Mouse (Mus musculus) midbrain, embryonic 12.5 days (tissue): ENCODE measurements around the gene Gucy2c. TPM values are rescaled to one million over a fixed set of nuclear protein-coding genes. Genes with fewer than 3 reads are reported as not detected.

ENCODE experiments used
- ATAC-seq: fragments of 200-750 bp; cut with Nextera tagmentation; 2 replicates; pipeline ENCODE4 v1.8.0; 2017; ENCODE audit warnings: low read depth, moderate TSS enrichment, moderate library complexity; ENCODE audit not compliant: low FRiP score
- H3K27ac ChIP-seq: fragments of 300-500 bp; sonication (generic); replicated peaks from 2 replicates; pipeline ENCODE4 v1.5.1; 2016; ENCODE audit warnings: mild to moderate bottlenecking
- H3K27me3 ChIP-seq: fragments of 300-500 bp; sonication (generic); 2 replicates; pipeline ENCODE4 v1.6.1; 2016; ENCODE audit warnings: mild to moderate bottlenecking
- H3K36me3 ChIP-seq: fragments of 300-500 bp; sonication (generic); 2 replicates; pipeline ENCODE4 v1.6.1; 2016
- H3K4me1 ChIP-seq: fragments of 300-500 bp; sonication (generic); 2 replicates; pipeline ENCODE4 v1.6.1; 2016
- H3K4me2 ChIP-seq: fragments of 300-500 bp; sonication (generic); replicated peaks from 2 replicates; pipeline ENCODE4 v1.6.1; 2016; ENCODE audit warnings: mild to moderate bottlenecking, moderate library complexity
- H3K4me3 ChIP-seq: fragments of 300-500 bp; sonication (generic); 2 replicates; pipeline ENCODE4 v1.5.1; 2016; ENCODE audit warnings: mild to moderate bottlenecking
- H3K9ac ChIP-seq: fragments of 300-500 bp; sonication (generic); replicated peaks from 2 replicates; pipeline ENCODE4 v1.6.1; 2016; ENCODE audit warnings: mild to moderate bottlenecking, moderate library complexity
- H3K9me3 ChIP-seq: fragments of 300-500 bp; sonication (generic); 2 replicates; pipeline ENCODE4 v1.6.1; 2016; ENCODE audit warnings: mild to moderate bottlenecking
- WGBS: fragments of 180-500 bp; shearing (Covaris S2); methylation state at CpG from one replicate; pipeline ENCODE4 v1.1.7; 2016; 5-methylcytosine and 5-hydroxymethylcytosine counted together
- polyA plus RNA-seq: library from polyadenylated mRNA; unstranded; fragments of >200 nt; fragmentation: Nextera tagmentation; extraction: Ambion mirVana; gene quantifications from 2 replicates; pipeline ENCODE4 v1.2.1, GENCODE M21; 2016

The Gucy2c gene
- polyA plus RNA-seq, 1 experiment from 2014 or later, result 0.64 TPM

- no peaks in the 10 kb centered on the region for H3K27me3 ChIP-seq
- no peak overlapping the region for H3K27ac ChIP-seq
- H3K4me1 ChIP-seq, result no peaks in the 10 kb centered on the region
- no peak overlapping the region for H3K9ac ChIP-seq
- ATAC-seq, result no peak
- no peak overlapping the region for H3K4me2 ChIP-seq
- no peaks in the 10 kb centered on the region for H3K36me3 ChIP-seq
- no peaks in the 10 kb centered on the region for H3K9me3 ChIP-seq
- WGBS, result 66% methylated on average over 6 of the region's 6 CpGs
- no peak overlapping the region for H3K4me3 ChIP-seq
Measured at GRCm38 (mm10) chr6:136721925-136722324, 59.6 kb downstream of the Gucy2c start.

- Histone ChIP-seq H3K4me1 (no peaks in the 10 kb centered on the region), H3K27ac (no peak overlapping the region), H3K36me3 (no peaks in the 10 kb centered on the region), H3K4me2 (no peak overlapping the region), H3K27me3 (no peaks in the 10 kb centered on the region), H3K9me3 (no peaks in the 10 kb centered on the region), H3K9ac (no peak overlapping the region), H3K4me3 (no peak overlapping the region)
- no peak for ATAC-seq
- WGBS, result 85% methylated on average over 15 of the region's 15 CpGs
Measured at GRCm38 (mm10) chr6:136720436-136720835, 61.1 kb downstream of the Gucy2c start.

DNA sequence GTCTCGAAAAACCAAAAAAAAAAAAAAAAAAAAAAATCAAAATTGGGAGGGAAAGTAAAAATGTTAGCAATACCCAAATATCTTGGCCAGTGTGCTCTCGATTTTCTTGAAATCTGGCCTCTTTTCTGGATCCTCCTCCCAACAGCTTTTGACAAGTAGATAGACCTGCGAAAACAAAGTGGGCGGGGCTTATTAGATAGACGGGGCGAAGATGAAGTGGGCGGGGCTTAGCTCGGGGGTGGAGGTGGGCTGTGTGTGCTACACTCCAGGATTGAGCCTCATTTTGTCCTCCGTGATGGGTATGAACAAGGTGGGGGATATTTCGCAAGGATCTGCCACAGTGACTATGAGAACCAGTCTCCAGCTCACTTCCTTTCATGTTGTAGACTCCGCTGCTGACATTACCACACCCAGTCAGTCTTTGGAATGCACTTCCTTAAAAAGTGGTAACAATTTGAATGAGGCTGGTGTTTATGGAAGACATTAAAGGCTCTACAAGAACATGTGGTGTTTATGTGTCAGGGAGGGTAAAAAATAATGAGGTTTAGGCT, 65.6 kb downstream of the Gucy2c start:
- no peaks in the 10 kb centered on the region for H3K4me1 ChIP-seq
- no peaks in the 10 kb centered on the region for H3K9me3 ChIP-seq
- no peak overlapping the region for H3K4me2 ChIP-seq
- WGBS, result 85% methylated on average over 10 of the region's 11 CpGs
- H3K27ac ChIP-seq, result no peak overlapping the region
- no peaks in the 10 kb centered on the region for H3K27me3 ChIP-seq
- no peak for ATAC-seq
- H3K9ac ChIP-seq, result no peak overlapping the region
- no peak overlapping the region for H3K4me3 ChIP-seq
- no peaks in the 10 kb centered on the region for H3K36me3 ChIP-seq

GRCm38 (mm10) chr6:136714097-136714496, 67.5 kb downstream of the Gucy2c start:
- no peak for ATAC-seq
- no peaks in the 10 kb centered on the region for H3K27me3 ChIP-seq
- no peak overlapping the region for H3K9ac ChIP-seq
- H3K36me3 ChIP-seq, result no peaks in the 10 kb centered on the region
- no peaks in the 10 kb centered on the region for H3K4me1 ChIP-seq
- WGBS, result 76% methylated on average over 3 of the region's 3 CpGs
- no peak overlapping the region for H3K4me2 ChIP-seq
- no peak overlapping the region for H3K27ac ChIP-seq
- H3K9me3 ChIP-seq, result no peaks in the 10 kb centered on the region
- no peak overlapping the region for H3K4me3 ChIP-seq

- Histone ChIP-seq H3K4me2 (no peak overlapping the region), H3K36me3 (no peaks in the 10 kb centered on the region), H3K4me1 (no peaks in the 10 kb centered on the region), H3K9me3 (no peaks in the 10 kb centered on the region), H3K27me3 (no peaks in the 10 kb centered on the region), H3K4me3 (no peak overlapping the region), H3K27ac (no peak overlapping the region), H3K9ac (no peak overlapping the region)
- WGBS, result 93% methylated on average over 5 of the region's 5 CpGs
- no peak for ATAC-seq
Measured at GRCm38 (mm10) chr6:136710408-136710807, 71.2 kb downstream of the Gucy2c start.

- 95% methylated on average over 6 of the region's 6 CpGs for WGBS
- Histone ChIP-seq H3K4me2 (no peak overlapping the region), H3K4me3 (no peak overlapping the region), H3K27me3 (no peaks in the 10 kb centered on the region), H3K9ac (no peak overlapping the region), H3K27ac (no peak overlapping the region), H3K9me3 (no peaks in the 10 kb centered on the region), H3K36me3 (no peaks in the 10 kb centered on the region), H3K4me1 (no peaks in the 10 kb centered on the region)
- no peak for ATAC-seq
Measured at GRCm38 (mm10) chr6:136708597-136708996, 73.0 kb downstream of the Gucy2c start.

DNA sequence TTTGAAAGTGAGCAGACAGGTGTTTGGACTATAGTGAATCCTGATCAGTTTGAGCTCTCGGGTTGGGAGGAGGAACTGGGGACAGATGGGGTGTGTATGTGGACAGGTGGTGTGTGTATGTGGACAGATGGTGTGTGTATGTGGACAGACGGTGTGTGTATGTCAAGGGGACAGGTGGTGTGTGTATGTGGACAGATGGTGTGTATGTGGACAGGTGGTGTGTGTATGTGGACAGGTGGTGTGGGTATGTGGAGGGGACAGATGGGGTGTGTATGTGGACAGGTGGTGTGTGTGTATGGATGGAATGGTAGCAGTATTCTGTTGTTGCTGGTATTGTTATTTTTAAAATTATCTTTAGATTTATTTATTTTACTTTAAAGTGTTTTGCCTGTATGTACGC, 79.7 kb downstream of the Gucy2c start:
- Histone ChIP-seq H3K4me3 (no peak overlapping the region), H3K27me3 (no peaks in the 10 kb centered on the region), H3K36me3 (no peaks in the 10 kb centered on the region), H3K9me3 (no peaks in the 10 kb centered on the region), H3K9ac (no peak overlapping the region), H3K27ac (no peak overlapping the region), H3K4me2 (no peak overlapping the region), H3K4me1 (no peaks in the 10 kb centered on the region)
- ATAC-seq, result no peak
- WGBS, result 94% methylated on average over 3 of the region's 3 CpGs

DNA sequence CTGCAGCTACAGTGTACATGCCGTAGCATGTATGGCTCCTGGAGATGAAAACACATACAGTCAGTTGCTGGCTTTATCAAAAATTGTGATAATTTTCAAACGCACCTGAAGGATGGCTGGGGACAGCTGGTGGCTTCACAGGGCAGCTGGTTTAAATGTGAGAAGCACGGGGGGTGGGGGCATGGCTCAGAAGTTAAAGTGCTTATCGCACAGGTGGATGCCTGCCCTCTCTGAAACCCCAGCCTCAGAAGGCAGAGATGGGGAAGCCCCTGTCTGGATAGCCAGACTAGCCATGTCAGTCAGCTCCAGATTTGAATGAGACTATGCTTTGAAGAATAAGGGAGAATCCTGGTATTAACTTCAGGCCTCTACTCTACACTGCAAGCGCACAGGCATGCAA, 80.4 kb downstream of the Gucy2c start:
- no peak for ATAC-seq
- 85% methylated on average over 5 of the region's 5 CpGs for WGBS
- H3K4me3 ChIP-seq, result no peak overlapping the region
- H3K4me2 ChIP-seq, result no peak overlapping the region
- no peaks in the 10 kb centered on the region for H3K36me3 ChIP-seq
- no peaks in the 10 kb centered on the region for H3K27me3 ChIP-seq
- H3K27ac ChIP-seq, result no peak overlapping the region
- no peaks in the 10 kb centered on the region for H3K4me1 ChIP-seq
- no peak overlapping the region for H3K9ac ChIP-seq
- no peaks in the 10 kb centered on the region for H3K9me3 ChIP-seq

DNA sequence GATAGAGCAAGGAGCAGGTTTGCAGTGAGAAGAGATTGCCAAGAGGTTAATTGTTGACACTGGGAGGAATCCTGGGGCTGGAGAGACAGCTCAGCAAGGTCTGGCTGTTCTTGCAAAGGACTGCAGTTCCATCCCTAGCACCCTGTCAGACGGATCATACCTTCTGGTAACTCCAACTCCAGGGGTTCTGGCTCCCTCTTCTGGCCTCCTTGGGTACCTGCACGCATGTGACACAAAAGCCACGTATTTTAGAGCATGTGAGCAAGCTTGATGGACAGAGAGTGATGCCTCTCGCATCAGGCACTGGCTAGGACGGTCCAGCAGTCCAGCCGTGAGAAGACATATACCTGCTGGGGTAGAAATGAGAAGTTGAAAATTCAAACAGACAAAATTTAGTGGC, 90.3 kb downstream of the Gucy2c start:
- no peak for ATAC-seq
- WGBS, result 85% methylated on average over 6 of the region's 6 CpGs
- no peak overlapping the region for H3K4me2 ChIP-seq
- no peaks in the 10 kb centered on the region for H3K4me1 ChIP-seq
- H3K9me3 ChIP-seq, result 0 out of 2 replicates have a peak, but pooled peaks cover 6% of the 10 kb centered on the region
- H3K4me3 ChIP-seq, result no peak overlapping the region
- H3K27ac ChIP-seq, result no peak overlapping the region
- no peaks in the 10 kb centered on the region for H3K36me3 ChIP-seq
- H3K27me3 ChIP-seq, result no peaks in the 10 kb centered on the region
- H3K9ac ChIP-seq, result no peak overlapping the region

DNA sequence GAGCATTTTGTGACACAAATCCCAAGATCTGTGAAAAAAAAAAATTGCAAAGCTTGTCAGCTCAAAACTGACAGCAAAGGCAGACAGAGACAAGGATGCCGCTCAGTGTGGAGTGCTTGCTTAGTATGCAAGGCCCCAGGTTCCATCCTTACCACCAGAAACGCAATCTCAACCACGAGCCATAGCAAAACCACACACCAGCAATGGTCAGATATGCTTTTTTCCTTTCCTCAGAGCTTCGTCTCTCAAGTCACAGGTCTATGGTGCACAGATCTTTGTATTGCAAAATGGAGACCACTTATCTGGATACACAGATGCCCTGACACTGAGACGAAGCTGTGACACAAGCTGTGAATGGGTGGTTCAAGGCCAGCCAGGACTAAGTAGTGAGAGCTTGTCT, 91.0 kb downstream of the Gucy2c start:
- no peaks in the 10 kb centered on the region for H3K4me1 ChIP-seq
- no peak for ATAC-seq

DNA sequence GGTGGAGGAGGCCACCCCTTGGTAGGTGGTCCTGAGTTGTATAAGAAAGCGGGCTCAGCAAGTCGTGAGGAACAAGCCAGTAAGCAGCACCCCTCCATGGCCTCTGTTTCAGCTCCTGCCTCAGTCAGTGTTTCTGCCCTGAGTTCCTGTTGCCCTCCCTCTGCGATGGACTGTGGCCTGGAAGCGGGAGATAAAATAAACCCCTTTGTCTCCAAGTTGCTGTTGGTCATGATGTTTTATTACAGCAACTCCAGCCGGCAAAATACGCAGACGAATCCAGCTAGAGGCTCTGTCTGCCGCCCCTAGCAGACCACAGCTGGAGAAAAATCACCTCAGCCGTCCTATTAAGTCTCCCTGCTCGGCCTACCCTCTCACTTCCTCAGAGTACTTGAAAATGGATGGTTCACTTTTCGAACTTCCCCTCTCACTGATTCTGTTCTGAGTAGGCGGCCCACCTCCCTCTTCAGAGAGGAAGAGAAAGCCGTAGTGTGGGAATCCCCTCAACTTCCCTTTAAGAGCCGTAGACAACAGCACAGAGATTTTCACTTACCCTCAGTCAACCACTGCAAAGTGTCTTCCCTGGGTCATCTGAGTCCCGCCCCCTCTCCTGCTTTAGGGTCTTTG, 91.7 kb downstream of the Gucy2c start:
- WGBS, result 78% methylated on average over 15 of the region's 15 CpGs
- ATAC-seq, result no peak
- H3K9me3 ChIP-seq, result 0 out of 2 replicates have a peak, but pooled peaks cover 5% of the 10 kb centered on the region
- no peak overlapping the region for H3K27ac ChIP-seq
- H3K36me3 ChIP-seq, result no peaks in the 10 kb centered on the region
- H3K9ac ChIP-seq, result no peak overlapping the region
- H3K4me3 ChIP-seq, result no peak overlapping the region
- H3K27me3 ChIP-seq, result no peaks in the 10 kb centered on the region
- no peak overlapping the region for H3K4me2 ChIP-seq
- no peaks in the 10 kb centered on the region for H3K4me1 ChIP-seq

More for the DNA sequence above, 91.0 kb downstream of the Gucy2c start:
- Histone ChIP-seq H3K36me3 (no peaks in the 10 kb centered on the region), H3K4me3 (no peak overlapping the region), H3K4me2 (no peak overlapping the region), H3K27me3 (no peaks in the 10 kb centered on the region), H3K9ac (no peak overlapping the region), H3K27ac (no peak overlapping the region), H3K9me3 (0 out of 2 replicates have a peak, but pooled peaks cover 6% of the 10 kb centered on the region)
- WGBS, result 78% methylated on average over 5 of the region's 5 CpGs

DNA sequence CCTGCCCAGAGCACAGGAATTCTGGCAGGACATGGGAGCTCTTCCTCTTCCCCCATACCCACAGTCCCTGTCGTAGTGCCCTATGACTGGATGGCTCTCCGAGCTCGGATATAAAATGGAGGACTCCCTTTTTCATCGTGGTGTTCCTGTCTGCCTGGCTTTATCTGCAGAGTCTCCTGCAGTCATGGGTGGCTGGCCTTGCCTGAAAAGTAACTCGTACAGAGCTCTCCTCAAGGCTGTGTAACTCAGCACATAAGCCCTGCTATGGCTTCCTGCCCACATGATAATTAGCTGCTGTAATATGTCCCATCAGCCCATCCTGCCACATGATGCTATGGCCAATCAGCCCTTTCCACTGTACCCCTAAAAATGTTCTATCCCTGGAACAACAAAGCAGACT, 96.1 kb downstream of the Gucy2c start:
- ATAC-seq, result no peak
- Histone ChIP-seq H3K4me2 (no peak overlapping the region), H3K27me3 (no peaks in the 10 kb centered on the region), H3K9ac (no peak overlapping the region), H3K36me3 (no peaks in the 10 kb centered on the region), H3K9me3 (no peaks in the 10 kb centered on the region), H3K4me3 (no peak overlapping the region), H3K4me1 (no peaks in the 10 kb centered on the region), H3K27ac (no peak overlapping the region)
- WGBS, result 81% methylated on average over 5 of the region's 5 CpGs
